Mouse (Mus musculus) gastrocnemius, postnatal 10 days (tissue): ENCODE measurements around the gene Nme9. TPM values are rescaled to one million over a fixed set of nuclear protein-coding genes. Genes with fewer than 3 reads are reported as not detected.

Source experiments
- DNase-seq: peaks from one replicate; pipeline ENCODE4 v3.0.0; 2021; ENCODE audit warnings: mixed read lengths
- total RNA-seq, 2 experiments: library from RNA; stranded (reverse); gene quantifications; 2 replicates each; pipeline ENCODE4 v1.2.3; 2021

Gene Nme9
- total RNA-seq, 2 experiments from 2014 or later: not detected

GRCm38 (mm10) chr9:99483191-99483590 lies 31.9 kb downstream of the Nme9 start:
- no peak for DNase-seq

- no peak for DNase-seq
Observed at GRCm38 (mm10) chr9:99484632-99485031, 33.4 kb downstream of the Nme9 start.

GRCm38 (mm10) chr9:99485144-99485543 lies 33.9 kb downstream of the Nme9 start:
- DNase-seq: no peak

- no peak for DNase-seq
Observed at GRCm38 (mm10) chr9:99487126-99487695, 35.9 kb downstream of the Nme9 start.

GRCm38 (mm10) chr9:99487841-99488240 lies 36.6 kb downstream of the Nme9 start:
- DNase-seq: no peak

- no peak for DNase-seq
Observed at GRCm38 (mm10) chr9:99491050-99491449, 39.8 kb downstream of the Nme9 start.

GRCm38 (mm10) chr9:99492634-99493200 lies 41.4 kb downstream of the Nme9 start:
- DNase-seq: no peak

GRCm38 (mm10) chr9:99499336-99499735 lies 48.1 kb downstream of the Nme9 start:
- no peak for DNase-seq

- no peak for DNase-seq
Observed at GRCm38 (mm10) chr9:99505875-99506274, 54.6 kb downstream of the Nme9 start.

Other genes starting within 250 kb of the Nme9 start
- not detected for gene Faiml, start 214.2 kb upstream of the Nme9 start, total RNA-seq
- 1 to 10 TPM; 2.0 to 4.8 TPM for gene Cep70, start 208.1 kb upstream of the Nme9 start, total RNA-seq
- gene Esyt3, start 92.9 kb upstream of the Nme9 start, total RNA-seq: under 1 TPM; 0.70 to 0.99 TPM
- 10 to 100 TPM in 1 of 2 experiments, 1 to 10 TPM in 1; 9.7 to 10.6 TPM for gene Mras, start 14.1 kb upstream of the Nme9 start, total RNA-seq
- gene Armc8, start 117.4 kb downstream of the Nme9 start, total RNA-seq: 10 to 100 TPM; 27.3 to 28.7 TPM
- gene Dbr1, start 124.3 kb downstream of the Nme9 start, total RNA-seq: 1 to 10 TPM; 5.6 to 7.1 TPM
- not detected for gene A4gnt, start 161.0 kb downstream of the Nme9 start, total RNA-seq
- 1 to 10 TPM; 3.5 to 4.7 TPM for gene Dzip1l, start 178.0 kb downstream of the Nme9 start, total RNA-seq